Mouse (Mus musculus): ENCODE data around the gene Med16.

DNA sequence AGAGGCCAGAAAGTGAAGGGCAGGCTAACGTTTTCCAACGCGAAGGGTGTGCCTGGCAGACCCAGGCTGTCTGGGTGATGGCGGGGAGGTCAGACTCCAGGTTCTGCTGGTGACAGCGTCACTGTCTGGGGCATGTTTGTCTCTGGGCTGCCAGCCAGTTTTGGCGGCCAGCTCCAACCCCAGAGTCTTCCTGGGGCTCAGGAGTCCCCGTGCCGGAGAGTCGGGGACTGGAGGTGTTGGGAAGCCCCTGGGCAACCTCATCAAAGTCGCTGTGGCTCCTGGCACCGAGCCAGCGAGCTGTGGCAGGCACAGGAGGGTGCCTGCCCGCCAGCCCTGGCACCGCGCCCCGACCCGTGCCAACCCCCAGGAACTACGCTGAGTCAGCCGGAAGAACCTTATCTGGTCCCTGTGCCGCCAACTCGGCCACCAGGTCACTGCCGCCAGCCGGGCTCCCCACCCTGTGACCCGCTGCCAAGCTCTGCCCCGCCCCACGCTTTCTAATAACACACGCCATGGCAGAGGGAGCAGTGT, 28.3 kb upstream of the Med16 start:
- no peak for TF ChIP-seq CTCF (IDR thresholded peaks at IDR 0.05; ENCODE audit: control insufficient read depth, insufficient read depth, insufficient replicate concordance, low read depth, low read length)
- TF ChIP-seq POLR2A (IDR thresholded peaks at IDR 0.05; ENCODE audit: control insufficient read depth, low read depth, low read length) = no peak

Measured in testis, adult 2 months (tissue).